Mouse (Mus musculus): ENCODE measurements around the gene Pnpla2. TPM values are rescaled to one million over a fixed set of nuclear protein-coding genes. Genes with fewer than 3 reads are reported as not detected.
A peak's percentile ranks its signal among the peaks of the same experiment; 100 is the strongest.

The Pnpla2 gene
- polyA plus RNA-seq, 1 experiment, result 436 TPM

GRCm38 (mm10) chr7:141460391-141461113 is 5.6 kb downstream of the Pnpla2 start, which contains the start of gene Cracr2b:
Gene Cracr2b, plus strand, starts transcription at chr7:141461094.
- Histone ChIP-seq H3K4me3 (ENCODE audit: control insufficient read depth, low read depth, low read length) (peak within 1 kb of the TSS; percentile 68), H3K27ac (ENCODE audit: control insufficient read depth, insufficient read depth, low read depth, low read length) (no peak within 1 kb of the TSS), H3K36me3 (ENCODE audit: control insufficient read depth, insufficient read depth, low read length) (peaks cover 1% of the 10 kb centered on the region; the same call in 1 of the 2 replicates), H3K27me3 (ENCODE audit: control insufficient read depth, insufficient read depth, low read length) (no peaks in the 10 kb centered on the region), H3K4me1 (ENCODE audit: control insufficient read depth, insufficient read depth, low read length) (peaks cover 43% of the 10 kb centered on the region)
- no peak for TF ChIP-seq POLR2A (IDR thresholded peaks at IDR 0.05; ENCODE audit: control insufficient read depth, low read depth, low read length)
- TF ChIP-seq CTCF (IDR thresholded peaks at IDR 0.05; ENCODE audit: control insufficient read depth, insufficient read depth, insufficient replicate concordance, low read depth, low read length), result no peak

GRCm38 (mm10) chr7:141461521-141462332 is 6.7 kb downstream of the Pnpla2 start:
- Histone ChIP-seq H3K27me3 (ENCODE audit: control insufficient read depth, insufficient read depth, low read length) (no peaks in the 10 kb centered on the region), H3K4me3 (ENCODE audit: control insufficient read depth, low read depth, low read length) (peak overlapping the region; percentile 68), H3K27ac (ENCODE audit: control insufficient read depth, insufficient read depth, low read depth, low read length) (no peak overlapping the region), H3K4me1 (ENCODE audit: control insufficient read depth, insufficient read depth, low read length) (peaks cover 42% of the 10 kb centered on the region), H3K36me3 (ENCODE audit: control insufficient read depth, insufficient read depth, low read length) (peaks cover 1% of the 10 kb centered on the region; the same call in 1 of the 2 replicates)
- TF ChIP-seq POLR2A (IDR thresholded peaks at IDR 0.05; ENCODE audit: control insufficient read depth, low read depth, low read length) (no peak), CTCF (IDR thresholded peaks at IDR 0.05; ENCODE audit: control insufficient read depth, insufficient read depth, insufficient replicate concordance, low read depth, low read length) (no peak)

- Histone ChIP-seq H3K36me3 (ENCODE audit: control insufficient read depth, insufficient read depth, low read length) (peaks cover 1% of the 10 kb centered on the region; the same call in 1 of the 2 replicates), H3K4me1 (ENCODE audit: control insufficient read depth, insufficient read depth, low read length) (peaks cover 49% of the 10 kb centered on the region), H3K27me3 (ENCODE audit: control insufficient read depth, insufficient read depth, low read length) (no peaks in the 10 kb centered on the region), H3K4me3 (ENCODE audit: control insufficient read depth, low read depth, low read length) (peak overlapping the region; percentile 23; the same call in 1 of the 2 replicates), H3K27ac (ENCODE audit: control insufficient read depth, insufficient read depth, low read depth, low read length) (no peak overlapping the region)
- TF ChIP-seq CTCF (IDR thresholded peaks at IDR 0.05; ENCODE audit: control insufficient read depth, insufficient read depth, insufficient replicate concordance, low read depth, low read length) (no peak), POLR2A (IDR thresholded peaks at IDR 0.05; ENCODE audit: control insufficient read depth, low read depth, low read length) (no peak)
Observed at GRCm38 (mm10) chr7:141462333-141462821, 7.4 kb downstream of the Pnpla2 start.

GRCm38 (mm10) chr7:141463824-141464602 is 9.0 kb downstream of the Pnpla2 start:
- no peak for TF ChIP-seq CTCF (IDR thresholded peaks at IDR 0.05; ENCODE audit: control insufficient read depth, insufficient read depth, insufficient replicate concordance, low read depth, low read length)
- H3K4me3 ChIP-seq (ENCODE audit: control insufficient read depth, low read depth, low read length), result peak overlapping the region; percentile 66
- H3K27me3 ChIP-seq (ENCODE audit: control insufficient read depth, insufficient read depth, low read length), result no peaks in the 10 kb centered on the region
- H3K27ac ChIP-seq (ENCODE audit: control insufficient read depth, insufficient read depth, low read depth, low read length), result no peak overlapping the region; the same call in 1 of the 2 replicates
- H3K4me1 ChIP-seq (ENCODE audit: control insufficient read depth, insufficient read depth, low read length), result peaks cover 62% of the 10 kb centered on the region
- H3K36me3 ChIP-seq (ENCODE audit: control insufficient read depth, insufficient read depth, low read length), result no peaks in the 10 kb centered on the region

- H3K36me3 ChIP-seq (ENCODE audit: control insufficient read depth, insufficient read depth, low read length), result no peaks in the 10 kb centered on the region
- peak overlapping the region; percentile 66 for H3K4me3 ChIP-seq (ENCODE audit: control insufficient read depth, low read depth, low read length)
- H3K27me3 ChIP-seq (ENCODE audit: control insufficient read depth, insufficient read depth, low read length), result no peaks in the 10 kb centered on the region
- TF ChIP-seq POLR2A (IDR thresholded peaks at IDR 0.05; ENCODE audit: control insufficient read depth, low read depth, low read length) (no peak), CTCF (IDR thresholded peaks at IDR 0.05; ENCODE audit: control insufficient read depth, insufficient read depth, insufficient replicate concordance, low read depth, low read length) (no peak)
- H3K4me1 ChIP-seq (ENCODE audit: control insufficient read depth, insufficient read depth, low read length), result peaks cover 61% of the 10 kb centered on the region
- peak overlapping the region; percentile 18 for H3K27ac ChIP-seq (ENCODE audit: control insufficient read depth, insufficient read depth, low read depth, low read length)
Observed at GRCm38 (mm10) chr7:141464603-141465201, 9.7 kb downstream of the Pnpla2 start.

GRCm38 (mm10) chr7:141465388-141466044 is 10.5 kb downstream of the Pnpla2 start:
- H3K27me3 ChIP-seq (ENCODE audit: control insufficient read depth, insufficient read depth, low read length), result no peaks in the 10 kb centered on the region
- H3K27ac ChIP-seq (ENCODE audit: control insufficient read depth, insufficient read depth, low read depth, low read length), result peak overlapping the region; percentile 23; the same call in 1 of the 2 replicates
- TF ChIP-seq CTCF (IDR thresholded peaks at IDR 0.05; ENCODE audit: control insufficient read depth, insufficient read depth, insufficient replicate concordance, low read depth, low read length) (no peak), POLR2A (IDR thresholded peaks at IDR 0.05; ENCODE audit: control insufficient read depth, low read depth, low read length) (no peak)
- no peaks in the 10 kb centered on the region; the same call in 1 of the 2 replicates for H3K36me3 ChIP-seq (ENCODE audit: control insufficient read depth, insufficient read depth, low read length)
- H3K4me1 ChIP-seq (ENCODE audit: control insufficient read depth, insufficient read depth, low read length), result peaks cover 61% of the 10 kb centered on the region
- H3K4me3 ChIP-seq (ENCODE audit: control insufficient read depth, low read depth, low read length), result no peak overlapping the region
